Mouse (Mus musculus): Measurements from ENCODE around the gene Cxcr5. TPM values are rescaled to one million over a fixed set of nuclear protein-coding genes. Genes with fewer than 3 reads are reported as not detected.
"Not testable (repeated sequence)": the region's sequence is repeated elsewhere in the genome, so short reads cannot be mapped to it uniquely, and the experiment has no call there.

Gene Cxcr5
- polyA plus RNA-seq, 1 experiment from 2014 or later = not detected

DNA sequence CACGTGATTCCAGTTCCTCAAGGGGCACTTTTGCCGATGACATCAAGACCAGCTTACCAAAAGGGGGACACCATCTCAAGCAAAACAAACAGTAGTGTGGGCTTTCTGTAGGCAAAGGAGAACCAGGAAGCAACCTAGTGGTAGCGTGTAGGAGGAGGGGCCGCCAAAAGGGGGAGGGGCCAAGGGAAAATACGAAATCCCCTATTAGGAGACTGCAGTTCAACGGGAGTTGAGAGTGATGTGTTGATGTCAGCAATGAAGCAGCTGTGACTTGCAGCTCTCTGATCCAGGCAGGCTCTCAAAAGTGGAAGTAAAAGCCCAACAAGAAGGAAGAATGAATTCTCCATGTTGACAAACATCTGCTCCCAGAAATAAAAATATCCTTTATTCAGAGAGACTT lies 17.7 kb upstream of the Cxcr5 start:
- no peak for ATAC-seq
- Histone ChIP-seq H3K4me2 (ENCODE audit: low read length) (no peak overlapping the region), H3K4me3 (ENCODE audit: low read length) (no peak overlapping the region), H3K27ac (ENCODE audit: low read depth, low read length) (no peak overlapping the region), H3K9me3 (ENCODE audit: control insufficient read depth, low read length) (no peaks in the 10 kb centered on the region), H3K36me3 (ENCODE audit: control insufficient read depth, insufficient read depth, low read length) (no peaks in the 10 kb centered on the region), H3K9ac (ENCODE audit: low read depth, low read length) (no peak overlapping the region), H3K27me3 (replicated peaks; ENCODE audit: control insufficient read depth, insufficient read depth, low read length) (no peaks in the 10 kb centered on the region), H3K4me1 (ENCODE audit: control insufficient read depth, insufficient read depth, low read depth, low read length) (no peaks in the 10 kb centered on the region)
- 50% methylated on average over 6 of the region's 6 CpGs for WGBS

GRCm38 (mm10) chr9:44576046-44576445 lies 14.4 kb upstream of the Cxcr5 start:
- not testable (repeated sequence) for H3K4me3 ChIP-seq (ENCODE audit: low read length); H3K36me3 ChIP-seq (ENCODE audit: control insufficient read depth, insufficient read depth, low read length); H3K9ac ChIP-seq (ENCODE audit: low read depth, low read length); H3K9me3 ChIP-seq (ENCODE audit: control insufficient read depth, low read length); H3K4me2 ChIP-seq (ENCODE audit: low read length); H3K27ac ChIP-seq (ENCODE audit: low read depth, low read length); H3K27me3 ChIP-seq (replicated peaks; ENCODE audit: control insufficient read depth, insufficient read depth, low read length); H3K4me1 ChIP-seq (ENCODE audit: control insufficient read depth, insufficient read depth, low read depth, low read length); ATAC-seq
- WGBS = 94% methylated on average over 7 of the region's 7 CpGs

- H3K9ac ChIP-seq (ENCODE audit: low read depth, low read length) = no peak overlapping the region
Measured at GRCm38 (mm10) chr9:44575095-44575494, 13.4 kb upstream of the Cxcr5 start.

GRCm38 (mm10) chr9:44573306-44573705 lies 11.6 kb upstream of the Cxcr5 start:
- Histone ChIP-seq H3K27ac (ENCODE audit: low read depth, low read length) (no peak overlapping the region), H3K4me2 (ENCODE audit: low read length) (no peak overlapping the region), H3K9ac (ENCODE audit: low read depth, low read length) (no peak overlapping the region), H3K27me3 (replicated peaks; ENCODE audit: control insufficient read depth, insufficient read depth, low read length) (no peaks in the 10 kb centered on the region), H3K36me3 (ENCODE audit: control insufficient read depth, insufficient read depth, low read length) (no peaks in the 10 kb centered on the region), H3K9me3 (ENCODE audit: control insufficient read depth, low read length) (no peaks in the 10 kb centered on the region), H3K4me3 (ENCODE audit: low read length) (no peak overlapping the region), H3K4me1 (ENCODE audit: control insufficient read depth, insufficient read depth, low read depth, low read length) (no peaks in the 10 kb centered on the region)
- no peak for ATAC-seq
- 70% methylated on average over 4 of the region's 4 CpGs for WGBS

More at GRCm38 (mm10) chr9:44575095-44575494, 13.4 kb upstream of the Cxcr5 start:
- no peak for ATAC-seq
- Histone ChIP-seq H3K27ac (ENCODE audit: low read depth, low read length) (no peak overlapping the region), H3K9me3 (ENCODE audit: control insufficient read depth, low read length) (no peaks in the 10 kb centered on the region), H3K4me3 (ENCODE audit: low read length) (no peak overlapping the region), H3K4me1 (ENCODE audit: control insufficient read depth, insufficient read depth, low read depth, low read length) (no peaks in the 10 kb centered on the region), H3K36me3 (ENCODE audit: control insufficient read depth, insufficient read depth, low read length) (no peaks in the 10 kb centered on the region), H3K4me2 (ENCODE audit: low read length) (no peak overlapping the region), H3K27me3 (replicated peaks; ENCODE audit: control insufficient read depth, insufficient read depth, low read length) (no peaks in the 10 kb centered on the region)
- 95% methylated on average over 2 of the region's 2 CpGs for WGBS

GRCm38 (mm10) chr9:44570939-44571382 lies 9.3 kb upstream of the Cxcr5 start:
- Histone ChIP-seq H3K9me3 (ENCODE audit: control insufficient read depth, low read length) (no peaks in the 10 kb centered on the region), H3K4me1 (ENCODE audit: control insufficient read depth, insufficient read depth, low read depth, low read length) (no peaks in the 10 kb centered on the region), H3K36me3 (ENCODE audit: control insufficient read depth, insufficient read depth, low read length) (no peaks in the 10 kb centered on the region), H3K27ac (ENCODE audit: low read depth, low read length) (no peak overlapping the region), H3K27me3 (replicated peaks; ENCODE audit: control insufficient read depth, insufficient read depth, low read length) (no peaks in the 10 kb centered on the region), H3K9ac (ENCODE audit: low read depth, low read length) (no peak overlapping the region), H3K4me3 (ENCODE audit: low read length) (no peak overlapping the region), H3K4me2 (ENCODE audit: low read length) (no peak overlapping the region)
- no peak for ATAC-seq
- WGBS = 73% methylated on average over 12 of the region's 12 CpGs

DNA sequence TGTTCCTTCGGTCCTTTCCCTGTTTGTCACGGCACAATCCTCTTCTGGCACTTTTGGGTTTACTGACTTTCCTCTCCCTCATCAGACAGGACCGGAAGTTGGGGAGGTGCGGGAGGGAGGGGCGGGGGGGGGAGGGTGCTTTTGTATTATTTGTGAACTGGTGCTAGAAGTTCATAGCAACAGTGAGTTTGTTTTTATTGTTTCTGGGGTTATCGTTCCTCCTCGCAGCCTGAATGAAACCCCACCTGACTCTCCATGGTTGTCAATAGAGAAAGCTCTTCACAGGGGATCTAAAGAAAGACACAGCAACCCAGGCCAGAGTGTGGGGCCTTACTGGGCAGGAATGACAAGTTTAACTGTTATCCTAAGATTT lies 6.4 kb upstream of the Cxcr5 start:
- no peak overlapping the region for H3K9ac ChIP-seq (ENCODE audit: low read depth, low read length)
- H3K27ac ChIP-seq (ENCODE audit: low read depth, low read length) = no peak overlapping the region
- H3K4me2 ChIP-seq (ENCODE audit: low read length) = no peak overlapping the region
- no peaks in the 10 kb centered on the region for H3K9me3 ChIP-seq (ENCODE audit: control insufficient read depth, low read length)
- 30% methylated on average over 7 of the region's 7 CpGs for WGBS
- H3K4me3 ChIP-seq (ENCODE audit: low read length) = no peak overlapping the region
- H3K4me1 ChIP-seq (ENCODE audit: control insufficient read depth, insufficient read depth, low read depth, low read length) = no peaks in the 10 kb centered on the region
- H3K27me3 ChIP-seq (replicated peaks; ENCODE audit: control insufficient read depth, insufficient read depth, low read length) = no peaks in the 10 kb centered on the region
- H3K36me3 ChIP-seq (ENCODE audit: control insufficient read depth, insufficient read depth, low read length) = no peaks in the 10 kb centered on the region
- ATAC-seq = no peak

GRCm38 (mm10) chr9:44567338-44568082 lies 5.8 kb upstream of the Cxcr5 start:
- no peak overlapping the region for H3K27ac ChIP-seq (ENCODE audit: low read depth, low read length)
- no peaks in the 10 kb centered on the region for H3K9me3 ChIP-seq (ENCODE audit: control insufficient read depth, low read length)
- no peaks in the 10 kb centered on the region for H3K4me1 ChIP-seq (ENCODE audit: control insufficient read depth, insufficient read depth, low read depth, low read length)
- H3K4me2 ChIP-seq (ENCODE audit: low read length) = no peak overlapping the region
- 78% methylated on average over 9 of the region's 9 CpGs for WGBS
- no peaks in the 10 kb centered on the region for H3K27me3 ChIP-seq (replicated peaks; ENCODE audit: control insufficient read depth, insufficient read depth, low read length)
- no peaks in the 10 kb centered on the region for H3K36me3 ChIP-seq (ENCODE audit: control insufficient read depth, insufficient read depth, low read length)
- no peak overlapping the region for H3K9ac ChIP-seq (ENCODE audit: low read depth, low read length)
- ATAC-seq = no peak
- no peak overlapping the region for H3K4me3 ChIP-seq (ENCODE audit: low read length)

DNA sequence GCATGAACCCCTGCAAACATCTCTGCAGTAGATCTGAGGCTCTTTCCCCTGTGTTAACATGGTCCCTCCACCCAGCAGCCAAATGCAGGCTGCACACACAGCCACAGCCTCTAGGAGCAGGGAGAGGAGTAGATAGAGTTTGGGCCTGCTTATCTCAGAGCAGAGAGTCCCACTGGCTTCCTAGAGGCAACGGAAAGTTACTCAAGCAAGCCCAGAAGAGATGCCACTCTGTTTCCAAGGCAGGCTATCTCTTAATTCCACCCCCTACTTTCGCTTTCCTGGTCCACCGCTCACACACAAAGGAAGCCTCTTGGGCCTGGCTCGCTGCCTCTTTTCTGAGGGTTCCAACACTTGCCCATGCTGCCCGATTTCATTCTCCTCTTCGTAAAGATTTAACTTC lies 3.7 kb upstream of the Cxcr5 start:
- WGBS = 20% methylated on average over 6 of the region's 6 CpGs
- H3K27ac ChIP-seq (ENCODE audit: low read depth, low read length) = no peak overlapping the region

GRCm38 (mm10) chr9:44562936-44563335 lies 1.3 kb upstream of the Cxcr5 start:
- Histone ChIP-seq H3K4me2 (ENCODE audit: low read length) (no peak overlapping the region), H3K4me1 (ENCODE audit: control insufficient read depth, insufficient read depth, low read depth, low read length) (no peaks in the 10 kb centered on the region; the same call in 1 of the 2 replicates), H3K9ac (ENCODE audit: low read depth, low read length) (no peak overlapping the region), H3K27ac (ENCODE audit: low read depth, low read length) (no peak overlapping the region), H3K36me3 (ENCODE audit: control insufficient read depth, insufficient read depth, low read length) (no peaks in the 10 kb centered on the region), H3K27me3 (replicated peaks; ENCODE audit: control insufficient read depth, insufficient read depth, low read length) (no peaks in the 10 kb centered on the region), H3K9me3 (ENCODE audit: control insufficient read depth, low read length) (no peaks in the 10 kb centered on the region), H3K4me3 (ENCODE audit: low read length) (no peak overlapping the region)
- no peak for ATAC-seq
- WGBS = 49% methylated on average over 12 of the region's 12 CpGs

More for the DNA sequence above, 3.7 kb upstream of the Cxcr5 start:
- no peaks in the 10 kb centered on the region for H3K27me3 ChIP-seq (replicated peaks; ENCODE audit: control insufficient read depth, insufficient read depth, low read length)
- H3K9ac ChIP-seq (ENCODE audit: low read depth, low read length) = no peak overlapping the region
- H3K4me2 ChIP-seq (ENCODE audit: low read length) = no peak overlapping the region
- H3K4me3 ChIP-seq (ENCODE audit: low read length) = no peak overlapping the region
- ATAC-seq = no peak
- no peaks in the 10 kb centered on the region for H3K9me3 ChIP-seq (ENCODE audit: control insufficient read depth, low read length)
- H3K4me1 ChIP-seq (ENCODE audit: control insufficient read depth, insufficient read depth, low read depth, low read length) = no peaks in the 10 kb centered on the region; the same call in 1 of the 2 replicates
- H3K36me3 ChIP-seq (ENCODE audit: control insufficient read depth, insufficient read depth, low read length) = no peaks in the 10 kb centered on the region
